Mouse (Mus musculus): ENCODE data around the gene Kcnn1.

DNA sequence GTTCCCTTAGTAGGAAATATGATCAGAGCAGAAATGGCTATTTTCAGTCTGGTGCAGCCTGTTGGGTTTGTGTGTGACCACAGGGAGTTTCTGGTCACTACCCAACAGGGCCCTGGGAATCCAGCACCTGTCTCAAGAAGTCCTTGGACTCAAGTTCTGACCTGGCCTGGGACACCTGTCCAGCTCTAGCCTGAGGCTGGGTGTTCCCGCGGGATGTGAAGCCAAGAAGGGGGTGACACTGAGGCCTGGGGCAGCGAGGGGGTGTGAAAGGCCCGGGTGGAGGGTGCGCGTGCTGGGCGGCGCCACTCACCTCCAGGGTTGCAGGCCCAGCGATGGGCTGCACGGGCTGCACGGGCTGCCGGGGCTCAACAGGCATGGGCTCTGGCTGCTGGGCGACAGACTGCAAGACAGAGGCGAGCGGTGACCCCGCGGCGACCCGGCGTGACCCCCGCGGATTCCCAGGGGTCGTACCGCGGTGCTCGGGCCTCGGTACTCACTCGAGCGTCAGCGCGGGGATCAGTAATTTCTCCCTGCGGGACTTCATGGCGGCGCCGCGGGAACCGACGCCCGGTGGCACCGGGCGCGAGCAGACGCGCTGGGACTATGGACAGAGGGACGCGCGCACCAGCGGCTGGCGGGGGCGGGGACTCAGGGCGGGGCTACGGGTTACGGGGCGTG lies 66.5 kb downstream of the Kcnn1 start:
- TF ChIP-seq CTCF (IDR thresholded peaks at IDR 0.05; ENCODE audit: control insufficient read depth, insufficient read depth, insufficient replicate concordance, low read depth, low read length) (no peak), POLR2A (IDR thresholded peaks at IDR 0.05; ENCODE audit: control insufficient read depth, low read depth, low read length) (no peak)
